Mouse (Mus musculus) heart, postnatal 0 days (tissue): ENCODE data around the gene Dnase2a.

Source experiments
- CTCF ChIP-seq: IDR thresholded peaks from 2 replicates; pipeline ENCODE4 v1.5.1; 2016; ENCODE audit warnings: antibody characterized with exemption, control low read depth, low read depth
- EP300 ChIP-seq: IDR thresholded peaks from 2 replicates; pipeline ENCODE4 v1.6.1; 2016; ENCODE audit warnings: antibody characterized with exemption, low read depth

DNA sequence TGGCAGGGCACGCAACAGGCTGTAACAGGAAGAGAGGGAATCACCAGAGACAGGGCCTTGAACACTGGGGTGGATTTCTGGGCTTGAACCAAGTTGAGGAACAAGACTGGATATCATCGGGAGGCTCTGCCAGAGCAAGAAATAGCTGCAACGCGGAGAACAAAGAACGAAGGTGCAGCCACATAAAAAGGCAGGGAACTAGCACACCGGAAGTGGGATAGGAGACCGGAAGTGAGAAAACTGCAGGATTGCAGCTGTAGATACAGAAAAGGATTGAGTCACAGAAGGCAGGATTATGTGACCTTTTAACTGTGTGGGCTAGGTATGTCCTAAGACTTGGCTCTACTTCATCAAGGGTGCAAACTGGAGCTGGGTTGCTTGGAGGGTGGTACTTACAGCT, 4.0 kb upstream of the Dnase2a start:
- no peak for TF ChIP-seq CTCF
- TF ChIP-seq EP300, result no peak
